ENCODE assay signal across 21 mouse cellular contexts in genomic region chr2:181237251-181238014, GRCm38 (mm10). TPM values are rescaled to one million over a fixed set of nuclear protein-coding genes. Genes with fewer than 3 reads are reported as not detected.
"Had no signal": no experiment of that assay in that cellular context is flagged by ENCODE, and none has a peak within 500 bp of the region (broad histone marks: within the 10 kb centered on the region; RNA-seq: fewer than 3 reads in every experiment).

No protein-coding gene starts in this region.

- H3K9ac ChIP-seq: liver, embryonic 12.5 days; liver, embryonic 14.5 days; lung, embryonic 14.5 days; midbrain, embryonic 12.5 days; neural tube, embryonic 13.5 days; neural tube, embryonic 15.5 days had no signal

- DNase-seq: lung, embryonic 14.5 days; lung, postnatal 10 days; midbrain, embryonic 14.5 days; retina, postnatal 1 day; right cerebral cortex, adult 18-20 months; right cerebral cortex, postnatal 25 days; right cerebral cortex, postnatal 4 days; thymus, adult 18-20 months; thymus, postnatal 14 days had no signal

- H3K36me3 ChIP-seq: midbrain, embryonic 10.5 days; midbrain, embryonic 12.5 days; neural tube, embryonic 13.5 days; neural tube, embryonic 15.5 days had no signal

- H3K4me3 ChIP-seq: liver, embryonic 12.5 days; midbrain, embryonic 10.5 days; midbrain, embryonic 12.5 days; myocyte; neural tube, embryonic 13.5 days; neural tube, embryonic 15.5 days had no signal

- H3K27me3 ChIP-seq: neural tube, embryonic 13.5 days; neural tube, embryonic 15.5 days had no signal

- H3K27ac ChIP-seq: liver, embryonic 12.5 days; liver, embryonic 14.5 days; midbrain, embryonic 10.5 days; midbrain, embryonic 12.5 days; neural tube, embryonic 13.5 days; neural tube, embryonic 15.5 days had no signal

- H3K4me1 ChIP-seq: neural tube, embryonic 15.5 days had no signal

RNA-seq across cellular contexts. Expression of gene Fndc11, which starts 17.6 kb away (rescaled TPM):
- total RNA-seq: megakaryocyte, adult 5-6 weeks; megakaryocyte-erythroid progenitor cell, adult 5-6 weeks had no signal
- polyA plus RNA-seq: myocyte; neural tube, embryonic 11.5 days; neural tube, embryonic 13.5 days had no signal

RNA-seq across cellular contexts. Expression of gene Srms, which starts 24.4 kb away (rescaled TPM):
- total RNA-seq: megakaryocyte, adult 5-6 weeks; megakaryocyte-erythroid progenitor cell, adult 5-6 weeks had no signal
- polyA plus RNA-seq: myocyte; stomach, embryonic 14.5 days had no signal

RNA-seq across cellular contexts. Expression of gene Ptk6, which starts 34.8 kb away (rescaled TPM):
- total RNA-seq: megakaryocyte, adult 5-6 weeks; megakaryocyte-erythroid progenitor cell, adult 5-6 weeks had no signal
- polyA plus RNA-seq: lung, embryonic 14.5 days; midbrain, embryonic 10.5 days; midbrain, embryonic 12.5 days; midbrain, embryonic 14.5 days; midbrain, embryonic 16.5 days; neural tube, embryonic 11.5 days; neural tube, embryonic 13.5 days; neural tube, embryonic 15.5 days; stomach, embryonic 14.5 days had no signal
